9 mouse cellular contexts compared by ENCODE assay signal in genomic region chr8:105469041-105469695, GRCm38 (mm10). TPM values are rescaled to one million over a fixed set of nuclear protein-coding genes. Genes with fewer than 3 reads are reported as not detected.
A peak's percentile ranks its signal among the peaks of the same experiment; 100 is the strongest.
DNase-seq lines count a peak whose midpoint lies in the region; ATAC-seq and TF ChIP-seq lines count a peak whose summit lies in the region.
"Had no signal": no experiment of that assay in that cellular context is flagged by ENCODE, and none has a peak within 500 bp of the region (broad histone marks: within the 10 kb centered on the region; RNA-seq: fewer than 3 reads in every experiment).

No protein-coding gene starts in this region.

- H3K4me2 ChIP-seq in forebrain, embryonic 11.5 days (ENCODE audit: low read depth, low read length, severe bottlenecking) = no peak overlapping the region
- peak overlapping the region; percentile 51 for H3K4me2 ChIP-seq in hindbrain, embryonic 16.5 days (ENCODE audit: low read length)

- no peaks in the 10 kb centered on the region for H3K36me3 ChIP-seq in forebrain, embryonic 11.5 days (ENCODE audit: control insufficient read depth, insufficient read depth, low read length)
- H3K36me3 ChIP-seq in hindbrain, embryonic 16.5 days (ENCODE audit: control insufficient read depth, insufficient read depth, low read length) = peaks cover 7% of the 10 kb centered on the region
- no peaks in the 10 kb centered on the region for H3K36me3 ChIP-seq in kidney, adult 2 months (ENCODE audit: control insufficient read depth, insufficient read depth, low read length)

- no peak for TF ChIP-seq POLR2A in kidney, adult 2 months (IDR thresholded peaks at IDR 0.05; ENCODE audit: low read depth, low read length)

- H3K4me3 ChIP-seq in forebrain, embryonic 11.5 days (ENCODE audit: low read depth, low read length) = no peak overlapping the region
- peak overlapping the region; percentile 48 for H3K4me3 ChIP-seq in hindbrain, embryonic 16.5 days (ENCODE audit: low read length)
- no peak overlapping the region for H3K4me3 ChIP-seq in kidney, adult 2 months (ENCODE audit: insufficient read depth, low read depth, low read length)

- peak; percentile 10 for ATAC-seq in forebrain, embryonic 11.5 days (replicated peaks; ENCODE audit: low FRiP score)
- ATAC-seq in hindbrain, embryonic 16.5 days = peak; percentile 48

- WGBS in forebrain, embryonic 11.5 days = 33% methylated on average over 6 of the region's 6 CpGs
- 6% methylated on average over 6 of the region's 6 CpGs for WGBS in hindbrain, embryonic 16.5 days
- 61% methylated on average over 6 of the region's 6 CpGs for WGBS in kidney, adult 2 months

- H3K27me3 ChIP-seq in forebrain, embryonic 11.5 days (ENCODE audit: control insufficient read depth, insufficient read depth, low read length) = peaks cover 18% of the 10 kb centered on the region
- no peaks in the 10 kb centered on the region; the same call in 1 of the 2 replicates for H3K27me3 ChIP-seq in hindbrain, embryonic 16.5 days (replicated peaks; ENCODE audit: control insufficient read depth, insufficient read depth, low read length)
- no peaks in the 10 kb centered on the region for H3K27me3 ChIP-seq in kidney, adult 2 months (replicated peaks; ENCODE audit: control insufficient read depth, insufficient read depth, low read length)

- no peak overlapping the region for H3K27ac ChIP-seq in forebrain, embryonic 11.5 days (ENCODE audit: low read depth, low read length)
- peak overlapping the region; percentile 78 for H3K27ac ChIP-seq in hindbrain, embryonic 16.5 days (ENCODE audit: low read depth, low read length)
- no peak overlapping the region for H3K27ac ChIP-seq in kidney, adult 2 months (ENCODE audit: insufficient read depth, low read depth, low read length)

- DNase-seq in ES-CJ7 (ENCODE audit: low read depth, low spot score) (peak; percentile 75), ZHBTc4 (ENCODE audit: low read depth, low spot score) (peak; percentile 63)
- DNase-seq in forebrain, embryonic 11.5 days (ENCODE audit: low spot score) = peak; percentile 65
- DNase-seq in lung, postnatal 36 days = peak; percentile 85
- DNase-seq in right cerebral cortex, postnatal 25 days = peak; percentile 53
- DNase-seq in T-cell, adult 2 months (ENCODE audit: low spot score) = no peak
- DNase-seq in kidney, adult 2 months = no peak

- H3K9me3 ChIP-seq in forebrain, embryonic 11.5 days (ENCODE audit: control insufficient read depth, low read length) = no peaks in the 10 kb centered on the region
- no peaks in the 10 kb centered on the region for H3K9me3 ChIP-seq in hindbrain, embryonic 16.5 days (ENCODE audit: control insufficient read depth, low read length)

- no peak for TF ChIP-seq CTCF in kidney, adult 2 months (conservative IDR thresholded peaks at IDR 0.05; ENCODE audit: insufficient read depth, insufficient read length, low read depth, low read length)

- no peak overlapping the region for H3K9ac ChIP-seq in forebrain, embryonic 11.5 days (ENCODE audit: low read length)
- peak overlapping the region; percentile 4 for H3K9ac ChIP-seq in hindbrain, embryonic 16.5 days (ENCODE audit: low read depth, low read length)

- H3K4me1 ChIP-seq in forebrain, embryonic 11.5 days (replicated peaks; ENCODE audit: control insufficient read depth, insufficient read depth, low read length) = peaks cover 27% of the 10 kb centered on the region
- H3K4me1 ChIP-seq in hindbrain, embryonic 16.5 days (ENCODE audit: control insufficient read depth, insufficient read depth, low read depth, low read length) = peaks cover 49% of the 10 kb centered on the region
- H3K4me1 ChIP-seq in kidney, adult 2 months (ENCODE audit: control insufficient read depth, insufficient read depth, low read length) = peaks cover 3% of the 10 kb centered on the region; the same call in 1 of the 2 replicates

RNA-seq across cellular contexts. Expression of gene Tppp3, which starts 2.2 kb away (rescaled TPM):
- 36.1 and 37.7 TPM in 2 replicates for polyA plus RNA-seq in forebrain, embryonic 11.5 days (2014; fragmentation: Nextera tagmentation; extraction: Ambion mirVana)
- polyA plus RNA-seq in hindbrain, embryonic 16.5 days (2015; fragmentation: Nextera tagmentation; extraction: Ambion mirVana) = 246 and 256 TPM in 2 replicates
- 11.9 and 19.3 TPM in 2 replicates for polyA plus RNA-seq in kidney, adult 2 months (2012; rRNA removed)

RNA-seq across cellular contexts. Expression of gene Zdhhc1, which starts 27.5 kb away (rescaled TPM):
- 20.2 and 24.6 TPM in 2 replicates for polyA plus RNA-seq in forebrain, embryonic 11.5 days (2014; fragmentation: Nextera tagmentation; extraction: Ambion mirVana)
- polyA plus RNA-seq in hindbrain, embryonic 16.5 days (2015; fragmentation: Nextera tagmentation; extraction: Ambion mirVana) = 39.0 and 40.2 TPM in 2 replicates
- polyA plus RNA-seq in kidney, adult 2 months (2012; rRNA removed) = 47.6 and 57.7 TPM in 2 replicates

RNA-seq across cellular contexts. Expression of gene Hsd11b2, which starts 49.4 kb away (rescaled TPM):
- polyA plus RNA-seq in forebrain, embryonic 11.5 days (2014; fragmentation: Nextera tagmentation; extraction: Ambion mirVana) = 13.5 and 13.6 TPM in 2 replicates
- 6.9 and 8.8 TPM in 2 replicates for polyA plus RNA-seq in hindbrain, embryonic 16.5 days (2015; fragmentation: Nextera tagmentation; extraction: Ambion mirVana)
- 310 and 336 TPM in 2 replicates for polyA plus RNA-seq in kidney, adult 2 months (2012; rRNA removed)

RNA-seq across cellular contexts. Expression of gene Lrrc36, which starts 55.8 kb away (rescaled TPM):
- polyA plus RNA-seq in forebrain, embryonic 11.5 days (2014; fragmentation: Nextera tagmentation; extraction: Ambion mirVana) = 1.2 and 1.4 TPM in 2 replicates
- polyA plus RNA-seq in hindbrain, embryonic 16.5 days (2015; fragmentation: Nextera tagmentation; extraction: Ambion mirVana) = 0.44 and 0.60 TPM in 2 replicates
- 0.33 and 0.45 TPM in 2 replicates for polyA plus RNA-seq in kidney, adult 2 months (2012; rRNA removed)

RNA-seq across cellular contexts. Expression of gene Kctd19, which starts 55.9 kb away (rescaled TPM):
- polyA plus RNA-seq in forebrain, embryonic 11.5 days (2014; fragmentation: Nextera tagmentation; extraction: Ambion mirVana) = not detected in 2 replicates
- 0.27 TPM in 1 of 2 replicates, not detected in the other for polyA plus RNA-seq in hindbrain, embryonic 16.5 days (2015; fragmentation: Nextera tagmentation; extraction: Ambion mirVana)
- 0.08 and 0.17 TPM in 2 replicates for polyA plus RNA-seq in kidney, adult 2 months (2012; rRNA removed)
- polyA plus RNA-seq: heart, postnatal 0 days had no signal

Comparison
In these comparisons a context has a peak if more than half of its experiments do, and no peak if none do; other contexts are left out.
1. DNase-seq: peak in ES-CJ7 (single experiment), ZHBTc4 (single experiment), forebrain, embryonic 11.5 days (single experiment), lung, postnatal 36 days (single experiment) and right cerebral cortex, postnatal 25 days (single experiment); none in T-cell, adult 2 months (single experiment) and kidney, adult 2 months (single experiment).
2. RNA of gene Hsd11b2, which starts 49.4 kb away (polyA plus RNA-seq): 310 to 336 TPM in kidney, adult 2 months; 13.5 to 13.6 TPM in forebrain, embryonic 11.5 days and 6.9 to 8.8 TPM in hindbrain, embryonic 16.5 days; every median in the first group is over 10 times any median in the second.